Mouse (Mus musculus): ENCODE results near the gene Ppp3ca.

DNA sequence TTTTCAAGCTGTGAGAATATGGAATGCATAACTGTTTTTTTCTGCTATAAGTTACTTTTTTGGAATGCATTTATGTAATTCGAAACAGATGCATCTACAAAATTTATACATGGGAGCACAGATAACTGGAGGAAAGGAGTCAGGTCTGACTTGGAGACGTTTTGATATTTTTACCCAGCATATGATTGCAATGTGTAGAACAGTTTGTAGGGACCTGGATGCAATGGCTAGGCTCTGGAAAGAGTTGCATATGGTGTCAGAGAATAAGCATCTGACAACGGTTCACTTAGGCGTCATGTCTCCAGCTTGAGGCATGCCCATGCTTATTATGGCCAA is 311.6 kb downstream of the Ppp3ca start:
- TF ChIP-seq POLR2A (IDR thresholded peaks at IDR 0.05; ENCODE audit: low read depth, low read length) = no peak
- no peak for TF ChIP-seq CTCF (IDR thresholded peaks at IDR 0.05; ENCODE audit: extremely low read depth, insufficient read length, insufficient replicate concordance, low read depth, low read length)

Data from small intestine, adult 2 months (tissue).